Mouse (Mus musculus) kidney, postnatal 10 days (tissue): ENCODE measurements around the gene Mrpl36.

ENCODE experiments used
- DNase-seq: peaks from one replicate; pipeline ENCODE4 v3.0.0; 2021; ENCODE audit warnings: mixed read lengths

Mrpl36 gene

GRCm38 (mm10) chr13:73327827-73328698 lies at the start of gene Mrpl36, which contains the start of gene Ndufs6:
Mrpl36 (plus strand) TSS chr13:73328513.
Ndufs6 (minus strand) TSS chr13:73328542.
- DNase-seq, result peak; percentile 96

- DNase-seq, result no peak
These were observed 49.1 kb upstream of the Mrpl36 start for GRCm38 (mm10) chr13:73279196-73279595.

- DNase-seq, result no peak
These were observed 45.9 kb upstream of the Mrpl36 start for GRCm38 (mm10) chr13:73282407-73282806.

- no peak for DNase-seq
These were observed 44.8 kb upstream of the Mrpl36 start for GRCm38 (mm10) chr13:73283534-73283933.

GRCm38 (mm10) chr13:73290206-73290605 lies 38.1 kb upstream of the Mrpl36 start:
- peak; percentile 11 for DNase-seq

GRCm38 (mm10) chr13:73291102-73291501 lies 37.2 kb upstream of the Mrpl36 start:
- DNase-seq, result no peak

- no peak for DNase-seq
These were observed 29.6 kb upstream of the Mrpl36 start for GRCm38 (mm10) chr13:73298717-73299116.

GRCm38 (mm10) chr13:73299322-73299721 lies 29.0 kb upstream of the Mrpl36 start:
- no peak for DNase-seq

GRCm38 (mm10) chr13:73304729-73305128 lies 23.6 kb upstream of the Mrpl36 start:
- DNase-seq, result no peak

- DNase-seq, result peak; percentile 32
These were observed 22.8 kb upstream of the Mrpl36 start for GRCm38 (mm10) chr13:73305398-73306084.

GRCm38 (mm10) chr13:73306085-73306410 lies 22.3 kb upstream of the Mrpl36 start:
- DNase-seq, result no peak

GRCm38 (mm10) chr13:73306430-73306829 lies 21.9 kb upstream of the Mrpl36 start:
- DNase-seq, result no peak

GRCm38 (mm10) chr13:73310183-73310929 lies 18.0 kb upstream of the Mrpl36 start:
- peak; percentile 80 for DNase-seq

GRCm38 (mm10) chr13:73320048-73320447 lies 8.3 kb upstream of the Mrpl36 start:
- DNase-seq, result no peak

- no peak for DNase-seq
These were observed 5.7 kb upstream of the Mrpl36 start for GRCm38 (mm10) chr13:73322626-73323025.

GRCm38 (mm10) chr13:73323406-73323805 lies 4.9 kb upstream of the Mrpl36 start:
- no peak for DNase-seq

- DNase-seq, result peak; percentile 93
These were observed 2.7 kb downstream of the Mrpl36 start for GRCm38 (mm10) chr13:73330844-73331501.

- DNase-seq, result no peak
These were observed 3.4 kb downstream of the Mrpl36 start for GRCm38 (mm10) chr13:73331736-73332135.

- peak; percentile 30 for DNase-seq
These were observed 8.4 kb downstream of the Mrpl36 start for GRCm38 (mm10) chr13:73336753-73337152.

- peak; percentile 23 for DNase-seq
These were observed 17.0 kb downstream of the Mrpl36 start for GRCm38 (mm10) chr13:73345102-73345890.

- peak; percentile 24 for DNase-seq
These were observed 17.8 kb downstream of the Mrpl36 start for GRCm38 (mm10) chr13:73346131-73346530.

GRCm38 (mm10) chr13:73346743-73347142 lies 18.4 kb downstream of the Mrpl36 start:
- peak; percentile 20 for DNase-seq
